Mouse (Mus musculus) fat pad, adult 2 months (tissue): Measurements from ENCODE around the gene Dcxr.
A peak's percentile ranks its signal among the peaks of the same experiment; 100 is the strongest.
"Not testable (repeated sequence)": the region's sequence is repeated elsewhere in the genome, so short reads cannot be mapped to it uniquely, and the experiment has no call there.

Source experiments
- DNase-seq: peaks from one replicate; pipeline ENCODE4 v3.0.0-alpha.2; 2011; ENCODE audit warnings: low read depth, low spot score; ENCODE audit errors: extremely low read depth

Dcxr gene

GRCm38 (mm10) chr11:120730331-120730870 lies 3.3 kb upstream of the Dcxr start:
- DNase-seq: no peak

DNA sequence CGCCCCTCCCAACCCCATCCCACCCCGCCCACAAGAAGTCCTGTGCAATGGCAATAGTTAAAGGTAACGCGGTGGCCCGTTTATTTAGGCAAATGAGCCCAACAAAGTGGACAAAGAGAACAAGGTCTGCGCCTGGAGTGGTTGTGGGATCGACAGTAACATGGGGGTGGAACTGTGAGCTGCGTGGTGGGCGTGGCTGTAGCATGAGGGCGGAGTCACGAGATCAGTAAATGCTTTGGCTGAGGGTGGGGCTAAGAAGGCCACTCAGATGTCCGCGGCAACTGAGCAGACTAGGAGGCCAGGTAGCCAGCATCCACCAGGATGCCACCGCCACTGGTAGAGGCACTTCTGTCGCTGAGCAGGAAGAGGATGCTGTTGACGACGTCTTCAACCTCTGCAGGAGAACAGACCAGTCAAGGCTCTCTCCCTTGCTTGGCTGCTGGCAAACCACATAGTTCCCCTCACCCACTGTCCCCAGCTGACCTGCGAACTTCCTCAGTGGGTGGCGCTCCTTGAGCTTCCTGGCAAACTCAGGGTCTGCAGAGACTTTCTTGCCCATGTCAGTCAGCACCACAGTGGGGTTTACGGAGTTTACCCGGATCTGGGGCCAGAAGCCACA lies 2.5 kb upstream of the Dcxr start:
- DNase-seq: not testable (repeated sequence)

GRCm38 (mm10) chr11:120728530-120729240 lies 1.6 kb upstream of the Dcxr start:
- no peak for DNase-seq

GRCm38 (mm10) chr11:120727564-120727963 lies 483 bp upstream of the Dcxr start:
- no peak for DNase-seq

- no peak for DNase-seq
These were observed 575 bp downstream of the Dcxr start for GRCm38 (mm10) chr11:120726243-120727168.

- no peak for DNase-seq
These were observed 3.6 kb downstream of the Dcxr start for GRCm38 (mm10) chr11:120723509-120723908.

DNA sequence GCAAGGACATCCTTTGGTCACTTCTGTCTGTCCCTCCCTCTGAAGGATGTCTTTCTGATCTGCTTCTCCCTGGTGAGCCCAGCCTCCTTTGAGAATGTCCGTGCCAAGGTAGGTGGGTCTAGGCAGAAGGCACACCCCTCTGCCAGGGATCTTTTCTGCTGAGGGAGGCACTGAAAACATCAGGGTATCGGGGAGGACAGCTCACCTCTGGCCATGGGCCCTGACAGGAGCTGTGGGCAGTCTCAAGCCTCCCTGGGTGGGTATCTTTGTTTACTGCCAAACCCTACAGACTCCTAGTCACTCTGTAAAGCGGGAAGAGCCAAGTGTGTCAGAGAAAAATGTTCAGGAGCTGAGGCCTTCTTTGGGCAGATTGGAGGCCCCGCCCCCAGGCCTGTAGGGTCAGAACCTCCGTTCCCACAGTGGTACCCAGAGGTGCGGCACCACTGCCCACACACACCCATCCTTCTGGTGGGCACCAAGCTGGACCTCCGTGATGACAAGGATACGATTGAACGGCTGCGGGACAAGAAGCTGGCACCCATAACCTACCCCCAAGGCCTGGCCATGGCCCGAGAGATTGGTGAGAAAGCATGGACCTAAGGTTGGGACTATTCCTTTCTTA lies 4.2 kb downstream of the Dcxr start:
- no peak for DNase-seq

GRCm38 (mm10) chr11:120722067-120722630 lies 4.9 kb downstream of the Dcxr start:
- no peak for DNase-seq

GRCm38 (mm10) chr11:120721124-120722066 lies 5.7 kb downstream of the Dcxr start, which contains the start of gene Rac3:
TSS of gene Rac3 (plus strand) at chr11:120721470.
- DNase-seq: no peak

DNA sequence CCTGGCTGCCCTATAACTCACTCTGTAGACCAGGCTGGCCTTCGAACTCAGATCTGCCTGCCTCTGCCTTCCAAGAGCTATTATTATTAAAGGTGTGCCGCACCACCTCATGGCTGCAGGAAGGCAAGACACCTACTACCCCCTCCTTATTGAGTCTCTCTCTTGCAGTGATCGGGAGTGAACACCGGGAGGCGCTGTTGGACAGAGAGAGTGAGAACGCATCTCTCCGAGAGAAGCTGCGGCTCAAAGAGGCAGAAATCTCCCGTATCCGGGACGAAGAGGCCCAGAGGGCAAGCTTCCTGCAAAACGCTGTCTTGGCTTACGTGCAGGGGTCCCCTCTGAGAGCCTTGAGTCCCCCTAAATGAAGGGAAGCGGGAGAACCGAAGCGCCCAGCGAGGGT lies 6.6 kb downstream of the Dcxr start:
- no peak for DNase-seq

- DNase-seq: no peak
These were observed 7.2 kb downstream of the Dcxr start for GRCm38 (mm10) chr11:120719841-120720376.

- DNase-seq: no peak
These were observed 7.8 kb downstream of the Dcxr start for GRCm38 (mm10) chr11:120719242-120719641.

DNA sequence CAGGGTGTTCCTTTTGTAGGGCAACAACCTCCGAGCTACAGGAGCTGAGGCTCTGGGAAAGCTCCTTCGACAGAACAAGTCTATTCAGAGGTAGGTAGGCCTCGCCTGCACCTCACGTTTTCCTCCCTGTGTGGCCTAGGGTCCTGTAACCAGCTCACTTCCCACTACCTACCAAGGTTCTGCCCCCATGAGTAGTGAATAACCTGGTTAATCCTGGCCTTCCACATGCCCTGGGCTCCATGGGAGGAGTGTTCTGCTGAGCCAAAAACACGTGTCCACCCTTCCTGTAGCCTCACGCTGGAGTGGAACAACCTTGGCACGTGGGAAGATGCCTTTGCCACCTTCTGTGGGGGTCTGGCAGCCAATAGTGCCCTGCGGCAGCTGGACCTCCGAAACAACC lies 11.9 kb downstream of the Dcxr start:
- no peak for DNase-seq

- no peak for DNase-seq
These were observed 12.5 kb downstream of the Dcxr start for GRCm38 (mm10) chr11:120714546-120714945.

GRCm38 (mm10) chr11:120713580-120714518 lies 13.2 kb downstream of the Dcxr start, which contains the start of the genes Cenpx and Lrrc45:
TSS of gene Cenpx (minus strand) at chr11:120713738.
TSS of gene Lrrc45 (plus strand) at chr11:120713925.
- peak; percentile 82 for DNase-seq

- DNase-seq: no peak
These were observed 14.1 kb downstream of the Dcxr start for GRCm38 (mm10) chr11:120712771-120713568.

GRCm38 (mm10) chr11:120711980-120712604 lies 15.0 kb downstream of the Dcxr start:
- DNase-seq: no peak
